Mouse (Mus musculus) forebrain, embryonic 12.5 days (tissue): ENCODE results near the gene Cspg4. TPM values are rescaled to one million over a fixed set of nuclear protein-coding genes. Genes with fewer than 3 reads are reported as not detected.

ENCODE experiments used
- ATAC-seq: fragments of 200-750 bp; cut with Nextera tagmentation; 2 replicates; pipeline ENCODE4 v1.8.0; 2017; ENCODE audit warnings: moderate TSS enrichment; ENCODE audit not compliant: low FRiP score
- H3K27ac ChIP-seq: fragments of 300-500 bp; sonication (generic); 2 replicates; pipeline ENCODE4 v1.5.1; 2016; ENCODE audit warnings: mild to moderate bottlenecking
- H3K27me3 ChIP-seq: fragments of 300-500 bp; sonication (generic); 2 replicates; pipeline ENCODE4 v1.6.1; 2016; ENCODE audit warnings: mild to moderate bottlenecking
- H3K36me3 ChIP-seq: fragments of 300-500 bp; sonication (generic); replicated peaks from 2 replicates; pipeline ENCODE4 v1.6.1; 2016; ENCODE audit warnings: mild to moderate bottlenecking
- H3K4me1 ChIP-seq: fragments of 300-500 bp; sonication (generic); 2 replicates; pipeline ENCODE4 v1.6.1; 2016
- H3K4me2 ChIP-seq: fragments of 300-500 bp; sonication (generic); 2 replicates; pipeline ENCODE4 v1.6.1; 2016; ENCODE audit warnings: mild to moderate bottlenecking, moderate library complexity
- H3K4me3 ChIP-seq: fragments of 300-500 bp; sonication (generic); replicated peaks from 2 replicates; pipeline ENCODE4 v1.5.1; 2016; ENCODE audit warnings: mild to moderate bottlenecking
- H3K9ac ChIP-seq: fragments of 300-500 bp; sonication (generic); 2 replicates; pipeline ENCODE4 v1.6.1; 2016; ENCODE audit warnings: mild to moderate bottlenecking
- H3K9me3 ChIP-seq: fragments of 300-500 bp; sonication (generic); 2 replicates; pipeline ENCODE4 v1.6.1; 2016
- WGBS: fragments of 180-500 bp; shearing (Covaris S2); methylation state at CpG from one replicate; pipeline ENCODE4 v1.1.7; 2016; 5-methylcytosine and 5-hydroxymethylcytosine counted together
- polyA plus RNA-seq: library from polyadenylated mRNA; unstranded; fragments of >200 nt; fragmentation: Nextera tagmentation; extraction: Ambion mirVana; gene quantifications from 2 replicates; pipeline ENCODE4 v1.2.1, GENCODE M21; 2016

Cspg4 gene
- polyA plus RNA-seq, 1 experiment from 2014 or later: 3.0 TPM

DNA sequence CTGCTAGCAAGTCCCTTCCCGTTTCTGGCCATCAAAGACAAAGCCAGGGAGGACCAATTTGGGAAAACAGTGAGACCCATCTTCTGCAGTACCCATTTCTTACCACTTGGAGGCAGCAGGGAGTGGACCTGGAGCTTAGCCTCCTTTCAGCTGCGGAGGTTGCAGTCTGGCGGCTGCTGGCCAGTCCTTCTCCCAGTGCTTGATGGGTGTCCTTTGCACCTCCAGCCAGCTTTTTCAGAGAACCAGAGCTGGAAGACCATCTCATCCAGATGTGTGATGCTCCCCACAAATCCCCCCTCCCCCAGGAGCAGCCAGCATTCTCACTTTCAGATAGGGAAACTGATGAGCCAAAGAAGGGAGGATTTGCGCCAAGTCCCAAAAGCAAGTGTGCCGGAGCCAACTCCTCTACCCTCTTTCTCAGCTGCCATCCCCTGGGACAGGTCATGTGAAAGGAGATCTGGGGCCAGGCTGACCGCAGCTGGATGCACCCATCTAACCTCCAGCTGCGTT lies 21.1 kb upstream of the Cspg4 start:
- Histone ChIP-seq H3K4me3 (no peak overlapping the region), H3K4me1 (peaks cover 15% of the 10 kb centered on the region; the same call in 1 of the 2 replicates), H3K27ac (no peak overlapping the region), H3K4me2 (no peak overlapping the region), H3K36me3 (no peaks in the 10 kb centered on the region), H3K27me3 (peaks cover 15% of the 10 kb centered on the region; the same call in 1 of the 2 replicates), H3K9me3 (no peaks in the 10 kb centered on the region), H3K9ac (peak overlapping the region; percentile 33; the same call in 1 of the 2 replicates)
- WGBS: 46% methylated on average over 7 of the region's 7 CpGs
- ATAC-seq: no peak

GRCm38 (mm10) chr9:56844644-56845043 lies 20.2 kb upstream of the Cspg4 start:
- H3K27ac ChIP-seq: no peak overlapping the region
- H3K4me2 ChIP-seq: no peak overlapping the region
- no peak for ATAC-seq
- 74% methylated on average over 8 of the region's 8 CpGs for WGBS
- no peaks in the 10 kb centered on the region for H3K36me3 ChIP-seq
- H3K4me1 ChIP-seq: peaks cover 14% of the 10 kb centered on the region; the same call in 1 of the 2 replicates
- peaks cover 13% of the 10 kb centered on the region; the same call in 1 of the 2 replicates for H3K27me3 ChIP-seq
- no peaks in the 10 kb centered on the region for H3K9me3 ChIP-seq
- H3K9ac ChIP-seq: no peak overlapping the region
- no peak overlapping the region for H3K4me3 ChIP-seq

DNA sequence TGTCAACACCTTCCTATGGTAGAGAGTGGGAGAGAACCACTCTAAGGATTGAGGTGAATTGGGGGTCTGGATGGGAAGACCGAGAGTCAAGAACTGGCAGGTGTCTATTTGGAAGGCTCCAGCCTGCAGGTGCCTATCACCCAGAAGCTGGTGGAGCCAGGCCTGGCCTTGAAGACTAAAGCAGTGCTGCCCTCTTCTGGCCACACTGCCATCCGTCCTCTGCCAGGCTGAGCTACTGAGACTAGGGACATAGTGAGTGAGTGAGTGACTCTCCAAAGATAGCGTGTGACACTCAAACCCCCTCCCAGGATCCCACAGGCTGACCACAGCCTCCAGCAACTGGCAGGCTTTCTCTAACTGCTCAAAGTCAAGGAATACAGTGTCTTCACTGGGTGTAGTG lies 17.3 kb upstream of the Cspg4 start:
- Histone ChIP-seq H3K4me3 (no peak overlapping the region), H3K9ac (no peak overlapping the region), H3K4me2 (no peak overlapping the region), H3K27me3 (peaks cover 9% of the 10 kb centered on the region; the same call in 1 of the 2 replicates), H3K36me3 (no peaks in the 10 kb centered on the region), H3K27ac (no peak overlapping the region), H3K4me1 (peaks cover 8% of the 10 kb centered on the region), H3K9me3 (no peaks in the 10 kb centered on the region)
- ATAC-seq: peak; percentile 68; the same call in 1 of the 2 replicates
- WGBS: 19% methylated on average over 3 of the region's 3 CpGs

DNA sequence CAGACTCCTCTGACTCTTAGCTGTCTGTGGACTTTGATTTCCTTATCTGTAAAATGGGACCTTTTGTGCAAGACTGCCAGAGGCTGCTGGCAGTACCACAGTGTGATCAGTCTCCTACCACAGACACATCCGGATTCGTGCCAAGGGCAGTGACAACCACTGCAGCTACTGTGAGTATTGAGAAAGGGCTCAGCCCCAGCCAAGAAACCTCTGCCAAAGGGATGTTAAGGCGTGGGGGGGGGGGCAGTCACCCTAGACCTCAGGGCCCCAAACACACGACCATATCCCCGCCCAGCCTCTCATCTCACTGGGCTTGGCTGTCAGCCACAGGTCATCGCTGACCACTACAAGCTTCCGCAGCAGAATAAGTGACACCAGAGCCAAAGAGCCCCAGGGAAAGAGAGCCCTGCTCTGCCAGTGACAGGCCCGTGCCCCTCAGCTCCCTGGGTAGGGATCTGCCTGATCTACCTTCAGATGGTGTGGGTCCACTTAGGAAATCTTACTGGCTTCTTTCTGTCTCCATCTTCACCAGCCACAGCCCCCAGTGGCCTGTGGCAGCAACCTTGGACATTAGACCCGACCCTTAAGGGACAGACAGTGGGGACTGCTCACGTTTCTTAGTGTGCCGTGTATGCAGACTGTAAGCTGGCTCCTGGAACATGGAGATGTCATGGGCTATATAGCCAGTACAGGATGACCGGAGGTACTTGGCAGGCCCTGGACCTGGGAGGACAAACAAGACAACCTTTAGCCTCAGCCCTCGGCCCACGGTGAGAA lies 14.5 kb upstream of the Cspg4 start:
- Histone ChIP-seq H3K27me3 (no peaks in the 10 kb centered on the region), H3K4me2 (no peak overlapping the region), H3K9me3 (no peaks in the 10 kb centered on the region), H3K36me3 (no peaks in the 10 kb centered on the region), H3K4me1 (peaks cover 8% of the 10 kb centered on the region), H3K4me3 (no peak overlapping the region), H3K9ac (no peak overlapping the region), H3K27ac (no peak overlapping the region)
- WGBS: 82% methylated on average over 14 of the region's 14 CpGs
- no peak for ATAC-seq

- Histone ChIP-seq H3K4me1 (peaks cover 8% of the 10 kb centered on the region), H3K27ac (no peak overlapping the region), H3K4me2 (no peak overlapping the region), H3K4me3 (no peak overlapping the region), H3K36me3 (no peaks in the 10 kb centered on the region), H3K9me3 (no peaks in the 10 kb centered on the region), H3K9ac (no peak overlapping the region), H3K27me3 (no peaks in the 10 kb centered on the region)
- ATAC-seq: no peak
- WGBS: 86% methylated on average over 4 of the region's 4 CpGs
Observed at GRCm38 (mm10) chr9:56850905-56851252, 14.0 kb upstream of the Cspg4 start.

GRCm38 (mm10) chr9:56851778-56852177 lies 13.1 kb upstream of the Cspg4 start:
- 45% methylated on average over 11 of the region's 11 CpGs for WGBS
- H3K9me3 ChIP-seq: no peaks in the 10 kb centered on the region
- ATAC-seq: no peak
- H3K27ac ChIP-seq: no peak overlapping the region
- no peaks in the 10 kb centered on the region for H3K27me3 ChIP-seq
- no peak overlapping the region for H3K4me3 ChIP-seq
- H3K4me2 ChIP-seq: no peak overlapping the region
- peaks cover 8% of the 10 kb centered on the region for H3K4me1 ChIP-seq
- no peak overlapping the region for H3K9ac ChIP-seq
- no peaks in the 10 kb centered on the region for H3K36me3 ChIP-seq

- Histone ChIP-seq H3K27ac (no peak overlapping the region), H3K4me1 (no peaks in the 10 kb centered on the region), H3K9ac (no peak overlapping the region), H3K27me3 (no peaks in the 10 kb centered on the region; the same call in 1 of the 2 replicates), H3K4me3 (no peak overlapping the region), H3K4me2 (no peak overlapping the region), H3K36me3 (no peaks in the 10 kb centered on the region), H3K9me3 (no peaks in the 10 kb centered on the region)
- 70% methylated on average over 3 of the region's 3 CpGs for WGBS
- no peak for ATAC-seq
Observed at GRCm38 (mm10) chr9:56857463-56857862, 7.4 kb upstream of the Cspg4 start.

GRCm38 (mm10) chr9:56860035-56860434 lies 4.8 kb upstream of the Cspg4 start:
- H3K9ac ChIP-seq: no peak overlapping the region
- H3K36me3 ChIP-seq: no peaks in the 10 kb centered on the region
- H3K4me1 ChIP-seq: peaks cover 11% of the 10 kb centered on the region; the same call in 1 of the 2 replicates
- no peak overlapping the region for H3K4me2 ChIP-seq
- no peak for ATAC-seq
- no peaks in the 10 kb centered on the region for H3K9me3 ChIP-seq
- no peak overlapping the region for H3K27ac ChIP-seq
- no peak overlapping the region for H3K4me3 ChIP-seq
- WGBS: 78% methylated on average over 3 of the region's 3 CpGs
- H3K27me3 ChIP-seq: peaks cover 23% of the 10 kb centered on the region

DNA sequence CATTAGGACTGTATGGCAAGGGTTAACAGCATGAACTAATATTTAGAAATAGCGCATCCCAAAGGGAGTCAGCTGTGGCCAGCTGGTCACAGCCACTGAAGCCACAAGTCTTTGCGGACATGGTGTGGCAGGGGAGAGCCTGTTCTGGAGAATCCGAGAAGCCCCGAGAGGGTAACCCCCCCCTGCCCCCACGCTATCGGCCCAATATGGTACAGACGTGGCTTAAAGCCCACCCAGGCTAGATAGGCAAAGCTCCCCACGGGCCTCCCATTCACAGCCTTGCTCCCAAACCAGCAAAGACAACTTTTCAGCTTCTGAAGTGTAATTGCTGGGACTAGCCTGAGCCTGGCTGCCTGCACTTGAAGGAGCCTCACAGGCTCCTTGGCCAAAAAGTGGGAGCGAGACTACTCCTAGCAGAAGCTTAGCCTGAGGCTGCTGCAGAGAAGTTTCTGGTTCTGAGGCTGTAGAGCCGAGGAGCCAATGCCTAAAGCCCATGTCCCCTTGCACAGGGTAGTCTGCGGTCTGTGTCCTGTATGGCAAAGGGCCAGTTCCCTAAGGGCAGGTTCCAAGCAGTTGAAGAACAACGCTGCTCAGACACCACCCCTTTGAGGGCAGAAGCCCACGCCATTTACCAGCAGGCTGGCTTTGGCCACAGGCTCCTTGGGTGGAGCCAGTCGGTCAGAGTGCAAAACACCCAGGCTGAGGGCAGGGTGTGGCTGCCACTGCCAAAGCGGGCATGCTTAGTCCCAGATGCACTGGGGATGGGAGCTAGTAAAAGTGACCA lies 4.2 kb upstream of the Cspg4 start:
- H3K9me3 ChIP-seq: no peaks in the 10 kb centered on the region
- ATAC-seq: no peak
- H3K27ac ChIP-seq: no peak overlapping the region
- H3K27me3 ChIP-seq: peaks cover 29% of the 10 kb centered on the region
- H3K4me1 ChIP-seq: peaks cover 12% of the 10 kb centered on the region; the same call in 1 of the 2 replicates
- 80% methylated on average over 15 of the region's 15 CpGs for WGBS
- H3K9ac ChIP-seq: no peak overlapping the region
- no peaks in the 10 kb centered on the region for H3K36me3 ChIP-seq
- no peak overlapping the region for H3K4me2 ChIP-seq
- no peak overlapping the region for H3K4me3 ChIP-seq

GRCm38 (mm10) chr9:56862863-56863262 lies 2.0 kb upstream of the Cspg4 start:
- H3K4me1 ChIP-seq: peaks cover 13% of the 10 kb centered on the region; the same call in 1 of the 2 replicates
- H3K27me3 ChIP-seq: peaks cover 41% of the 10 kb centered on the region
- no peak overlapping the region for H3K27ac ChIP-seq
- H3K9me3 ChIP-seq: no peaks in the 10 kb centered on the region
- ATAC-seq: no peak
- no peak overlapping the region for H3K4me2 ChIP-seq
- WGBS: 82% methylated on average over 2 of the region's 2 CpGs
- no peaks in the 10 kb centered on the region for H3K36me3 ChIP-seq
- H3K4me3 ChIP-seq: no peak overlapping the region
- H3K9ac ChIP-seq: no peak overlapping the region

DNA sequence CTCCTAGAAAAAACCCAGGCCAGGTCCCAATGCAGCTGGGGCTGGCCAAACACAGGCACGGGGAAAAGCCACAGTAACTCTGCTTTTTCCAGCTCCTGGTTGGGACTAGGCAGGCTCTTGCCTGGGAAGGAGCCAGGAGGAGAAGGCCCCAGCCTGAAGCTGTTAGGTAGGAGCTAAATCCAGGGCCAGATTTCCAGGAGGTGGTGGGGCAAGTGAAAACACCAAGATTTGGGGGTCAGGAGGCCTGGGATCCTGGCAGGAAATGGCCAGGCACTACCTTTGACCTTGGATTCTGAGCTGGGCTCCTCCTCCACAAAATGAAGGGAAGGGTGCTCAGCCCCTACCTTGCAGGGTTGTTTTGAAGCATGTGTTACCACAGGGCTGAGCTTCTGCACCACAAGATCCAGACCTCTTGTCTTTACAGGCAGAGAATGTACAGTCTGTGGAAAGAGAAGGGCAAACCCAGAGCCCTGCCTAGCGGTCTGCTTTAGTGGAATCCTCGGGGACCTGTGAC lies 560 bp upstream of the Cspg4 start, which contains the start of gene Odf3l1:
Gene Odf3l1 (minus strand): TSS at position 464 of the 514 bp plus-strand sequence.
- ATAC-seq: no peak
- H3K27me3 ChIP-seq: peaks cover 41% of the 10 kb centered on the region
- H3K9me3 ChIP-seq: no peaks in the 10 kb centered on the region
- peaks cover 22% of the 10 kb centered on the region for H3K4me1 ChIP-seq
- WGBS: 32% methylated on average over 3 of the region's 3 CpGs
- peak within 1 kb of the TSS; percentile 50 for H3K4me2 ChIP-seq
- no peaks in the 10 kb centered on the region for H3K36me3 ChIP-seq
- no peak within 1 kb of the TSS for H3K27ac ChIP-seq
- peak within 1 kb of the TSS; percentile 26 for H3K9ac ChIP-seq
- H3K4me3 ChIP-seq: peak within 1 kb of the TSS; percentile 27
